Mouse (Mus musculus): ENCODE data around the gene Slf2.

- TF ChIP-seq CTCF (IDR thresholded peaks at IDR 0.05; ENCODE audit: low read depth) (no peak), EP300 (IDR thresholded peaks at IDR 0.05; ENCODE audit: low read depth) (no peak)
These were observed 93.8 kb downstream of the Slf2 start for GRCm38 (mm10) chr19:45024775-45025174.
